Mouse (Mus musculus): ENCODE results near the gene Arhgef3.

The Arhgef3 gene

GRCm38 (mm10) chr14:27115991-27116390 lies 1.3 kb downstream of the Arhgef3 start:
- no peak for DNase-seq

GRCm38 (mm10) chr14:27116577-27117165 lies 2.0 kb downstream of the Arhgef3 start:
- DNase-seq: no peak

DNA sequence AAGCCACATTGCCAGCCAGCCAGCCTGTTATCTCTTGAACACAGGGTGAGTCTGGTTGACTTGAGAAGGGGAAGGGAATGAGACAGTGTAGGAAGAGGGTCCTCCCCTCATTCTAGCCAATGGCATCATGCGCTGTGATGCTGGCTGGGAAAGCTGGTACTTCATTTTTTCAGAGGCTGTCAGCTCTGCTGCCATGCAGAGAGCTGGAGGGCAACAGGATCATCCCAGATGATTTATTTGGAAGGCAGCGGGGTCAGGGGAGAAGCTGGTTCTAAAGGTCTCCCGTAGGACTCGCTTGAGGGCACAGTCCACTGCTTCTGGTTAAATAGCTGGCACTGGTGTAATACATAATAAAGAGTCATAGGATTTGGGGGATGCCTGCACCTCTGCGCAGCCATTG lies 3.8 kb downstream of the Arhgef3 start:
- no peak for DNase-seq

GRCm38 (mm10) chr14:27122646-27123045 lies 7.9 kb downstream of the Arhgef3 start:
- DNase-seq: no peak

DNA sequence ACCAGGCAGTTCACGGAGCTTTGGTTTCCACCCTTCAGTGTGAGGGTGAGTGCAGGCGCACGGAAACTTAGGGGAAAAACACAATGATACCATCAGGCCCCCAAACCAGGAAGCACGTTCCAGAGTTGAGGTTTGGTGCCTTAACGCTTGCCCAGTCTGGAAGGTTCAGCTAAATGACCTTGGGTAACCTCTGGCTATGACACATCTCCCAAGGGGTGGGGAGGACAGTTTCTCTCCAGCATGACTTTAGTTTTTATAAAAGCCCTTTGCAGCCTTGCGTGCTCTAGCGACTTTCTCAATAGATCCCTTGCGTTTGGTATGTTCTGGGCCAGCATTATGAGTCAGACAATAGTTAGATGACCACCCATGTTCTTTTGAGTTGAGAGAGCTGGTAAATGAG lies 8.8 kb downstream of the Arhgef3 start:
- no peak for DNase-seq

DNA sequence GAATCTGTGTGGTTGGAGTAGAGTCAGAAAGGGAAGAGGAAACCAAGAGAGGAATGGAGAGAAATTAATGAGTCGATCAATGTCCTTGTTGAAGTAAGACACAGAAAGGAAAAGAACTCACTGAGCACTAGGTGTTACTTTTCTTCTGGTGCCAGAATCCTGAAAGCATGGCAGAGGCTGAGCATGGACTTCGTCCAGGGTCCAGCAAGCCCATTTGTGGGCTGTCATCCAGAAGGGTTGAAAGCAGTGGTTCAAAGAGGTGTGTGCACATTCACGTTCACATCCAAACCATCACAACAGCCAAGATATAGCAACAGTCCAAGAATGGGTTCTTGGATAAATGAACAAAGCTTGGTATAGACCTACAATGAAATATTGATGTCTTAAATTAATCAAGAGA lies 15.3 kb downstream of the Arhgef3 start:
- no peak for DNase-seq

GRCm38 (mm10) chr14:27130676-27131075 lies 16.0 kb downstream of the Arhgef3 start:
- no peak for DNase-seq

- DNase-seq: no peak
Measured at GRCm38 (mm10) chr14:27131521-27131920, 16.8 kb downstream of the Arhgef3 start.

- DNase-seq: no peak
Measured at GRCm38 (mm10) chr14:27138891-27139290, 24.2 kb downstream of the Arhgef3 start.

- DNase-seq: no peak
Measured at GRCm38 (mm10) chr14:27139968-27140367, 25.3 kb downstream of the Arhgef3 start.

DNA sequence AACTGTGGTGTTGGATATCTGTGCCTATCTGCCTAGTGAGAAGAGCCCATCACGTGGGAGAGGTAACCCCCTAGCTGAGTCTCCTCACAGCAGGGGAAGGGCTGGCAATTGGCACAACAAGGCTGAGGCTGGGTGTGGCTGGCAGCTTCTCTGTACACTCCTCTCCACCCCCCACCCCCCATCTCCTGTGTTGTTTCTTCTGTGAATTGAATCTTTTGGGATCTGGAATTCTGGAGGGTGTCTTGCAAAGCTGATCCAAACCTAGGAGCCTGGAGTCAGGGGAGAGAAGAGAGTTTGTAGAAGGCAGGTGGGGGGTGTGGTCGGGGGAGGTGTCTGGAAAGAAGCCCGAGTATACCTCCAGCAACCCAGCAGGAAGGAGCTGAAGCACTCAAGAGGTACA lies 26.8 kb downstream of the Arhgef3 start:
- DNase-seq: no peak

DNA sequence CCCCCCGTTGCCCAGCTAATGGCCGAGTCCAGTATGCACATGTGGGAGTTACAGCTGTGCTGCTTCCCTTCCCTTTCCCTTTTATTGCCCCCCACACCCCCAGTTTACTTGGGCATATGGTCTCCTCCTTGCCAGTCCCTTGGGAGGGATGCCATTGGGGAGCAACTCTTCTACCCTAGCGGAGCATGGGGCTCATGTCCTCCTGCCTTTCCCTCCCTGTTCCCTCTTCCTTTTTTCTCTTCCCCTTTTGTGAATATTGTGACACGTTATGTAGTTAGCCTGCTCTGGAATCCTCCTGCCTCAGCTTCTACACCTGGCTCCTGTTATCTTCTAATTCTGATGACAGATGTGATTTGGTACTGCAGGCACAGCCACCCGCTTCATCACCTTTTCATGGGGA lies 28.0 kb downstream of the Arhgef3 start:
- no peak for DNase-seq

DNA sequence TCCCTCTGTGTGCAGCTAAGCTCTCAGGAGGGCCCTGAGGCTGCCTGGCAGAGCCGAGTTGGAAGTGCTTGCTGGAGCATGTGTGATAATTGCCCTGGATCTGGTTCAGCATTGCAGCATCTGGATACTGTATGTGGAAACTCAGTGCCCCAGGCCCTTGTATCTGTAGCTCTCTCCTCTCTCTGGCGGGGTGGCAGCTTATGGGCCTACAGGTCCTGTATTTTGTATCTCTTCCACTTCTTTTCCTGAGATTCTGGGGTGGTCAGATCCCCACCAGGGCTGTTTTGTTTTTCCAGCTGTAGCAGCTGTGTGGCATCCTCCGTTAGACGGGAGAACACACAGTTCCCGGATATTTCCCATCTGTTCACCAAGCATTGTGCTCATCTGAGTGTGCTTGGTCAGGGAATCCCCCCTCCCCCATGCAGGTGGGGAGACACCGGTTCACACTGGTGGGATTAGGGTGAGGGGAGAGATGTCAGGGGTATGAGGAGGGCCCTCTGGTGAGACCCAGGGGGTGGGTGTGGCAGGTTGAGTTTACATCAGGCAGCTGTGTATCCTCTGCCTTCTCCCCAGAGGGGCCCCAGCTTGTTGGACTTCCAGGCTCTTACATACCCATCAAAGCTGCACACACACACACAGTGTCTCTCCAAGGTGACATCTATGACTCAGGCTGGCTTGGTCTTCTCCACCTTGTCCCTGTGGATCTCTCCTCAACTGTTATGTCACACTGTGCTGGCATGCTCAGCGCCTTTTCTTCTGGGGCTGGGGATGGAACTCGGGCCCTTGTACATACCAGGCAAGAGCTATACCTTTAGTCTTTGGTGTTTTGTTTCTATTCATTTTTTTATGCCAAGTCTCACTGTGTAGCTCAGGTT lies 30.7 kb downstream of the Arhgef3 start:
- DNase-seq: no peak

- DNase-seq: no peak
Measured at GRCm38 (mm10) chr14:27147726-27148125, 33.0 kb downstream of the Arhgef3 start.

- no peak for DNase-seq
Measured at GRCm38 (mm10) chr14:27149401-27149800, 34.7 kb downstream of the Arhgef3 start.

- DNase-seq: no peak
Measured at GRCm38 (mm10) chr14:27150011-27150640, 35.4 kb downstream of the Arhgef3 start.

DNA sequence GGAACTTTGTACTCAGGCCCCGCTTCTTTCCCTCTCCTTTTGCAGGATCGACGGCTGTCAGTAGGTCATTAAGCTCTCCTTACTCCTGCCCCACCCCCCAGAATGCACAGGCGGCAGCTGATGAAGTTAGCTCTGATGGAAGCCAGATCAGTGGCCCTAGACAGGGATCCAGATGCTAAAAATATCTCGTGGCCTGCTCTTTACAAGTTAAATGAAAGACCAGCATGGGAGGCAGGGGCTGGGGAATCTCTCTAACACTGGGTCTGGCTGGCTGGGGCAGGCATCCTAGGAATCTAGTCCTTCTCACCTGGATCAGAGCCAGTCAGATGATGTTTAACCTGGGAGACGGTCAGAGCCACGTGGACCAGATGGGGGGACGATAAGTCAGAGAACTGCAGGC lies 36.7 kb downstream of the Arhgef3 start:
- no peak for DNase-seq

GRCm38 (mm10) chr14:27155088-27155487 lies 40.4 kb downstream of the Arhgef3 start:
- no peak for DNase-seq

GRCm38 (mm10) chr14:27156032-27156431 lies 41.3 kb downstream of the Arhgef3 start:
- DNase-seq: no peak

DNA sequence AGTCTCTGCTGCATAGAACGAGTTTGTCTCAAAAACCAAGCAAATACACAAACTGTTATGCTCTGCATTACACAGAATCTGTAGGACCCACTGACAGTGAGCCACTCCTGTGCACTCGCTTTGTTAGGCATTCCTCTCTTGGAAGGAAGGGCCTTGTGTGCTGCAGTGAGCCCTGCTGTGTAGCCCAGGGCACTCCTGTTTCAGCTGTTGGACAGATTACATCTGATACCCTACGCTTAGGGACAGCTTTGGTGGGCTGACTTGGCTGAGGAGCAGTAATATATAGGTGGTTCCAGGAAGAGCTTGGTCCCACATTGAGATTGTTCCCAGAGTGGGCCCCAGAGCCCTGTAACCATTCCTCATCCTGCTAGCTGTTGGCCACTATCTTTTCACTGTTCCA lies 43.4 kb downstream of the Arhgef3 start:
- DNase-seq: no peak

GRCm38 (mm10) chr14:27158782-27159181 lies 44.1 kb downstream of the Arhgef3 start:
- no peak for DNase-seq

- no peak for DNase-seq
Measured at GRCm38 (mm10) chr14:27160762-27161161, 46.1 kb downstream of the Arhgef3 start.

GRCm38 (mm10) chr14:27164639-27165038 lies 49.9 kb downstream of the Arhgef3 start:
- no peak for DNase-seq

GRCm38 (mm10) chr14:27166751-27167150 lies 52.1 kb downstream of the Arhgef3 start:
- DNase-seq: no peak

Data from thymus, postnatal 14 days (tissue).